ENCODE assay signal across 12 mouse cellular contexts in the genomic region with DNA sequence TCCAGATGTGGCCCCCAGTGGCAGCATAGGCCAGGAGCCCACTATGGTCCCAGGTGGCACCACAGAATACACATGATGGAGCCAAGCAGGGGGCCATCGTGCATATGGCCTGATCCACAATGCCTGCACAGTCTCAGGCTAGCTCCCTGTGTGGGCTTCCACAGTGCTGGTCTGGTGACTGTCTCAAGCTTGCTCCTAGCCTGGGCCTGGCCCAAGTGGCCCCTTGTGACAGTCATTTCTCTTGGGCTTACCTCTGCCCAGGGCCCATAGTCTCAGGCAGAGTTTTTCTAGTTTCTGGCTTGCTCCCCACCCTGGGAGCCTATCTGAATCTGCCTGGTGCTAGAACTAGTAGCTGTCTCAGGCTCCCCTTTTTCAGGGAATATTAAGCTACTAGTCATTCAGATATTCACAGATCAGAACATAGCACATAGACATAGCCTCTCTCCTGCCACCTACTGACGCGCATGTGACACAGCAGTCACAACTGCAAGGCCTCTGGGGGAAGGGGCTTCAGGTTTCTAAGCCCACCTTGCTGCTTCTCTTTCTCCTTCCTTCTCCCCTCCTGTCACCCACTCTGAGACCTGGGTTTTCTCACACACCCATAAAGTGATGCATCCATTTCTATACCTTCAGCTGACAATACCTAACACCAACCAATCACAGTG. TPM values are rescaled to one million over a fixed set of nuclear protein-coding genes. Genes with fewer than 3 reads are reported as not detected.
DNase-seq lines count a peak whose midpoint lies in the region; ATAC-seq and TF ChIP-seq lines count a peak whose summit lies in the region.
"Had no signal": no experiment of that assay in that cellular context is flagged by ENCODE, and none has a peak within 500 bp of the region (broad histone marks: within the 10 kb centered on the region; RNA-seq: fewer than 3 reads in every experiment).

No protein-coding gene starts in this region.

- 0 out of 2 replicates have a peak, but pooled peaks cover 3% of the 10 kb centered on the region for H3K4me1 ChIP-seq in intestine, postnatal 0 days (replicated peaks; ENCODE audit: control insufficient read depth, insufficient read depth, low read length)
- 0 out of 2 replicates have a peak, but pooled peaks cover 4% of the 10 kb centered on the region for H3K4me1 ChIP-seq in intestine, embryonic 15.5 days (replicated peaks)
- H3K4me1 ChIP-seq in midbrain, embryonic 11.5 days (ENCODE audit: control insufficient read depth, insufficient read depth, low read length), result no peaks in the 10 kb centered on the region
- H3K4me1 ChIP-seq in midbrain, embryonic 10.5 days, result no peaks in the 10 kb centered on the region
- peaks cover 1% of the 10 kb centered on the region; the same call in 1 of the 2 replicates for H3K4me1 ChIP-seq in bone marrow, adult 2 months (ENCODE audit: control insufficient read depth, insufficient read depth, low read length)
- peaks cover 0 to 6% of the 10 kb centered on the region in 2 experiments; a peak in 3 of 4 replicates for H3K4me1 ChIP-seq in liver, embryonic 14.5 days (replicated peaks; ENCODE audit: control insufficient read depth in 2 of 2, insufficient read depth in 2 of 2, low read length in 1 of 2)

- H3K36me3 ChIP-seq in intestine, postnatal 0 days (ENCODE audit: control insufficient read depth, insufficient read depth), result no peaks in the 10 kb centered on the region
- no peaks in the 10 kb centered on the region for H3K36me3 ChIP-seq in intestine, embryonic 15.5 days
- H3K36me3 ChIP-seq in midbrain, embryonic 11.5 days (ENCODE audit: control insufficient read depth, insufficient read depth, low read length), result no peaks in the 10 kb centered on the region
- no peaks in the 10 kb centered on the region for H3K36me3 ChIP-seq in midbrain, embryonic 10.5 days
- H3K36me3 ChIP-seq in liver, embryonic 14.5 days (replicated peaks; ENCODE audit: control insufficient read depth, insufficient read depth, low read depth), result no peaks in the 10 kb centered on the region

- TF ChIP-seq EP300 in liver, embryonic 14.5 days (IDR thresholded peaks at IDR 0.05; ENCODE audit: low read depth), result no peak

- no peaks in the 10 kb centered on the region for H3K27me3 ChIP-seq in intestine, postnatal 0 days (replicated peaks; ENCODE audit: control insufficient read depth, insufficient read depth, low read length)
- H3K27me3 ChIP-seq in intestine, embryonic 15.5 days (replicated peaks), result no peaks in the 10 kb centered on the region
- H3K27me3 ChIP-seq in midbrain, embryonic 11.5 days (ENCODE audit: control insufficient read depth, insufficient read depth, low read length), result no peaks in the 10 kb centered on the region
- H3K27me3 ChIP-seq in midbrain, embryonic 10.5 days (ENCODE audit: low read depth, poor library complexity, severe bottlenecking), result no peaks in the 10 kb centered on the region
- no peaks in the 10 kb centered on the region for H3K27me3 ChIP-seq in liver, embryonic 14.5 days (ENCODE audit: control insufficient read depth, insufficient read depth, low read length)

- H3K4me3 ChIP-seq in intestine, postnatal 0 days (ENCODE audit: low read depth, low read length), result no peak overlapping the region
- no peak overlapping the region for H3K4me3 ChIP-seq in intestine, embryonic 15.5 days (replicated peaks)
- H3K4me3 ChIP-seq in midbrain, embryonic 11.5 days (ENCODE audit: low read depth, low read length), result no peak overlapping the region
- no peak overlapping the region for H3K4me3 ChIP-seq in midbrain, embryonic 10.5 days
- no peak overlapping the region for H3K4me3 ChIP-seq in bone marrow, adult 2 months (replicated peaks; ENCODE audit: control insufficient read depth, low read depth, low read length)
- no peak overlapping the region for H3K4me3 ChIP-seq in liver, embryonic 14.5 days (ENCODE audit: insufficient read depth in 1 of 2, low read depth in 2 of 2, low read length in 2 of 2)
- H3K4me3 ChIP-seq: myocyte had no signal

- DNase-seq in midbrain, embryonic 11.5 days (ENCODE audit: low spot score, missing footprints), result peak; percentile 60
- DNase-seq in midbrain, embryonic 10.5 days (ENCODE audit: low spot score), result no peak
- DNase-seq in liver, embryonic 14.5 days (ENCODE audit: low read depth in 3 of 3, low spot score in 3 of 3), result no peak
- DNase-seq in c-Kit-positive CD71-positive TER-119-positive erythroid progenitor cells, embryonic 14.5 days (ENCODE audit: low spot score), result no peak
- no peak for DNase-seq in urinary bladder, postnatal 10 days (ENCODE audit: low spot score)
- DNase-seq: gastrocnemius, postnatal 10 days; layer of hippocampus, adult 9-11 months had no signal

- no peaks in the 10 kb centered on the region for H3K9me3 ChIP-seq in intestine, postnatal 0 days (ENCODE audit: control insufficient read depth)
- no peaks in the 10 kb centered on the region for H3K9me3 ChIP-seq in intestine, embryonic 15.5 days
- no peaks in the 10 kb centered on the region for H3K9me3 ChIP-seq in midbrain, embryonic 11.5 days (ENCODE audit: control insufficient read depth, low read length)
- H3K9me3 ChIP-seq in midbrain, embryonic 10.5 days (replicated peaks), result no peaks in the 10 kb centered on the region
- no peaks in the 10 kb centered on the region for H3K9me3 ChIP-seq in liver, embryonic 14.5 days (ENCODE audit: control insufficient read depth, low read length)

- H3K27ac ChIP-seq in intestine, postnatal 0 days (ENCODE audit: low read depth, low read length), result no peak overlapping the region
- no peak overlapping the region for H3K27ac ChIP-seq in intestine, embryonic 15.5 days
- H3K27ac ChIP-seq in midbrain, embryonic 11.5 days (ENCODE audit: low read depth, low read length), result no peak overlapping the region
- no peak overlapping the region for H3K27ac ChIP-seq in midbrain, embryonic 10.5 days (replicated peaks)
- no peak overlapping the region for H3K27ac ChIP-seq in bone marrow, adult 2 months (ENCODE audit: control insufficient read depth, insufficient read depth, low read depth, low read length, poor library complexity)
- H3K27ac ChIP-seq in liver, embryonic 14.5 days, result no peak overlapping the region

- TF ChIP-seq POLR2A in bone marrow, adult 2 months (IDR thresholded peaks at IDR 0.05; ENCODE audit: borderline replicate concordance, control insufficient read depth, low read depth, low read length), result no peak

- ATAC-seq in intestine, postnatal 0 days, result no peak
- no peak for ATAC-seq in intestine, embryonic 15.5 days
- ATAC-seq in midbrain, embryonic 11.5 days (ENCODE audit: low FRiP score), result no peak
- no peak for ATAC-seq in liver, embryonic 14.5 days (ENCODE audit: insufficient read depth)

- no peak overlapping the region for H3K9ac ChIP-seq in intestine, postnatal 0 days (ENCODE audit: low read depth, low read length)
- H3K9ac ChIP-seq in intestine, embryonic 15.5 days, result no peak overlapping the region
- H3K9ac ChIP-seq in midbrain, embryonic 11.5 days (ENCODE audit: low read length), result no peak overlapping the region
- H3K9ac ChIP-seq in liver, embryonic 14.5 days (replicated peaks), result no peak overlapping the region

- WGBS in intestine, postnatal 0 days, result 56% methylated on average over 3 of the region's 3 CpGs
- WGBS in intestine, embryonic 15.5 days, result 63% methylated on average over 3 of the region's 3 CpGs
- WGBS in midbrain, embryonic 11.5 days, result 53% methylated on average over 3 of the region's 3 CpGs
- 57% methylated on average over 3 of the region's 3 CpGs for WGBS in midbrain, embryonic 10.5 days
- WGBS in bone marrow, adult 2 months, result 62% methylated on average over 3 of the region's 3 CpGs
- WGBS in liver, embryonic 14.5 days (ENCODE audit: insufficient replicate concordance), result 38% methylated on average over 3 of the region's 3 CpGs

- no peak overlapping the region for H3K4me2 ChIP-seq in intestine, postnatal 0 days (replicated peaks; ENCODE audit: low read depth)
- no peak overlapping the region for H3K4me2 ChIP-seq in intestine, embryonic 15.5 days (replicated peaks)
- no peak overlapping the region for H3K4me2 ChIP-seq in midbrain, embryonic 11.5 days
- H3K4me2 ChIP-seq in liver, embryonic 14.5 days (ENCODE audit: low read depth), result no peak overlapping the region

- peak; percentile 71 for TF ChIP-seq CTCF in intestine, postnatal 0 days (IDR thresholded peaks at IDR 0.05; ENCODE audit: low read depth)
- peak; percentile 26; the same call in 1 of the 2 replicates for TF ChIP-seq CTCF in bone marrow, adult 2 months (IDR thresholded peaks at IDR 0.05; ENCODE audit: control insufficient read depth, insufficient read depth, low read length)
- peak; percentile 49 for TF ChIP-seq CTCF in liver, embryonic 14.5 days (IDR thresholded peaks at IDR 0.05; ENCODE audit: low read depth)

RNA-seq across cellular contexts. Expression of gene Habp2, which starts 9.7 kb away (rescaled TPM):
- 1.1 and 1.5 TPM in 2 replicates for polyA plus RNA-seq in intestine, postnatal 0 days (2015; fragmentation: Nextera tagmentation; extraction: Ambion mirVana)
- 15.2 and 19.6 TPM in 2 replicates for polyA plus RNA-seq in intestine, embryonic 15.5 days (2015; fragmentation: Nextera tagmentation; extraction: Ambion mirVana)
- not detected in 2 replicates for polyA plus RNA-seq in midbrain, embryonic 11.5 days (2014; fragmentation: Nextera tagmentation; extraction: Ambion mirVana)
- 0.06 TPM in 1 of 2 replicates, not detected in the other for polyA plus RNA-seq in midbrain, embryonic 10.5 days (2016; fragmentation: Nextera tagmentation; extraction: Ambion mirVana)
- 0.92 TPM in 1 of 2 replicates, not detected in the other for polyA plus RNA-seq in bone marrow, adult 2 months (2011; ENCODE audit: insufficient read depth, insufficient read length, low replicate concordance, missing spikeins)
- polyA plus RNA-seq in liver, embryonic 14.5 days (2012; rRNA removed), result 38.0 and 39.8 TPM in 2 replicates
- 42.4 and 45.0 TPM in 2 replicates for polyA plus RNA-seq in liver, embryonic 14.5 days (2014; fragmentation: Nextera tagmentation; extraction: Ambion mirVana)
- polyA plus RNA-seq: forebrain, embryonic 11.5 days had no signal
